Mouse (Mus musculus) limb, embryonic 10.5 days (tissue): Measurements from ENCODE around the gene Gpr87. TPM values are rescaled to one million over a fixed set of nuclear protein-coding genes. Genes with fewer than 3 reads are reported as not detected.

Experiments
- polyA plus RNA-seq: library from polyadenylated mRNA; unstranded; fragments of >200 nt; fragmentation: Nextera tagmentation; extraction: Ambion mirVana; gene quantifications from 2 replicates; pipeline ENCODE4 v1.2.1, GENCODE M21; 2016

Gene Gpr87
- polyA plus RNA-seq, 1 experiment from 2014 or later, result 0.84 TPM

Other genes starting within 250 kb of the Gpr87 start
- gene Med12l, start 189.3 kb downstream of the Gpr87 start, polyA plus RNA-seq, result 0.77 and 1.0 TPM in 2 replicates
- gene Gpr171, start 93.3 kb downstream of the Gpr87 start, polyA plus RNA-seq, result 0.38 and 0.53 TPM in 2 replicates
- 0.70 and 0.89 TPM in 2 replicates for gene P2ry14, start 41.5 kb downstream of the Gpr87 start, polyA plus RNA-seq
- 0.25 and 0.30 TPM in 2 replicates for gene P2ry13, start 15.8 kb upstream of the Gpr87 start, polyA plus RNA-seq
- gene P2ry12, start 67.8 kb upstream of the Gpr87 start, polyA plus RNA-seq, result 0.06 and 0.40 TPM in 2 replicates
- gene Igsf10, start 149.3 kb upstream of the Gpr87 start, polyA plus RNA-seq, result 2.9 and 4.2 TPM in 2 replicates